Mouse (Mus musculus) heart, postnatal 36 days (tissue): Measurements from ENCODE around the gene Fbxo22. TPM values are rescaled to one million over a fixed set of nuclear protein-coding genes. Genes with fewer than 3 reads are reported as not detected.
"Not testable (repeated sequence)": the region's sequence is repeated elsewhere in the genome, so short reads cannot be mapped to it uniquely, and the experiment has no call there.

Experiments
- DNase-seq, 2 experiments: peaks; one replicate each; pipeline ENCODE4 v3.0.0; 2021 to 2022
- intact Hi-C: fragments of 180-260 bp; cut with DNase I; formaldehyde crosslinking; loops from one replicate; pipeline ENCODE4 v1.15.1; 2025
- total RNA-seq, 2 experiments: library from RNA; stranded (reverse); gene quantifications; 2 replicates each; pipeline ENCODE4 v1.2.3; 2021

Fbxo22 gene
- total RNA-seq, 2 experiments from 2014 or later = 31.9 to 34.4 TPM

- intact Hi-C loops = no loop called here
- DNase-seq = no peak
Measured at GRCm38 (mm10) chr9:55236235-55237165, 27.8 kb downstream of the Fbxo22 start.

GRCm38 (mm10) chr9:55240852-55241251, 32.1 kb downstream of the Fbxo22 start:
- DNase-seq = no peak
- intact Hi-C loops = no loop called here

DNA sequence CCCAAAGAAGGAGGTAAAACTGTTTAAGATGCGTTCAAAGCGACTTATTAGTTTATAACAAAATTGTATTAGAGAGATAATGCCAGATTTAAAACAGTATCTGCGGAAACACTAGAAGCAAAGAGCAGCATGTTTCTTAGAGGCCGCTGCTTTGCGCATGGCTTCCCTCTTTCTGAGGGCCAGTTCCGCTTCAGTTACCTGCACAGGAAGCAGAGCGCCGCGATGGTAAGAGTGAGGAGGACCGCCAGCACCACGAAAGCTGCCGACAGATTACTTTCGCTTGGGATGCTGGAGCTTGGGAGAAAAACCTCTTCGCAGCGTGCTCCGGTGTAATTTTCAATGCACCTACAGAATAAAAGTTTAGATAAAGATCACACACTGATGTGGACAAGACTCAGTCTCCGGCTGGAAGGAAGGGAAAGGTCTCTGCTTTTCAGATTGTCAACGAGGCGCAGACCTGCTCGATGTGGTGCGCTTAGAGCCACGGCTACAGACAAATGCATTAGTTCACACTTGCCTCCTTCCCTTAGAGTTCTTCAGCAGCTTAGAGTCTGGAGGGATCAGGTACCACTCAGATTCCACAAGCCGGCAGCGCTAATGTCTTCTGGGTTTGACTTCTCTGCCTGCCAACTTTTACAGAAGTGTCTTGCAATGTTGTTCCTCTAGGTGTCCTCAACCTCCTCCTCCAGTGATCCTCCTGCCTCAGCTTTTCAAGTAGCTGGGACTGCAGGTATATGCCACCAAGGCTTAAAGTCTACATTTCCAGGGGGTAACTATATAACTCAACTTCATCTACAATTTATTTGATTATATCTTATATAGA, 33.3 kb downstream of the Fbxo22 start:
- intact Hi-C loops = no loop called here
- DNase-seq = no peak

GRCm38 (mm10) chr9:55243280-55243679, 34.6 kb downstream of the Fbxo22 start:
- intact Hi-C loops = no loop called here
- DNase-seq = no peak

DNA sequence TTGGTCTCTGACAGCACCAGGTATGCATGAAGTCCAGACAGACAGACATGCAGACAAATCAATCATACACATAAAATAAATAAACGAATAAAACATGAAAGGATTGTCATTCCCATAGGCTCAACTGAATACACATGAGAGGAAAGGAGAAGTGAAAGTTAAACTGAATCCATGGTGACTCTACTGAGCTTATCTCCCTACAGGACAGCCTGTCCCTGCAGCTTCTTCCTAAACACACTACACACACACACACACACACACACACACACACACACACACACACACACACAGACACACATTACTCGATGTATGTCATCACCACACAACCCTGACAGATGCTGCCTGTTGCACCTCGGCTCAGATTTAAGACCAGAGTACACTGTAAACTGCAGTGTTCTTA, 35.4 kb downstream of the Fbxo22 start:
- intact Hi-C loops = no loop called here
- DNase-seq = no peak

- intact Hi-C loops = not testable (repeated sequence)
- DNase-seq = peak in 1 of 2 experiments; percentile 37
Measured at GRCm38 (mm10) chr9:55245057-55245750, 36.5 kb downstream of the Fbxo22 start.

DNA sequence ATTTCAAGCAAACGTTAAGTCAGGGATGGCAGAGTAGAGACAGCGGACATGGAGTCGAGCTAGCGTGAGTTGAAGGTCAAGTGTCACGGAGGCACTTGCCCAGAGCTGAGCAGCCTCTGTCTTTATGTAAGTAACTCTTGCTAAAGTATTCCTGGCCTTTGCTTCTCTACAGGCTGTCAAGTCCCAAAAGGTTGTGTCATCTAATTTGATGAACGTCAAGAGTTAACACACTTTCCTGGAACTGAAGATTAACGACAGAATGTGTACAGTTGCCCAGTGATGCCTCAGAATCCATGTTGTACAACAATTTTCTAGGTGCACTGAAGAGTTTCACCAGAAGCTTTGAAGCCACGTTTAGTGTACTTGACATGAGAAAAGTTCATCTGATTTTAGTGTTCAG, 37.7 kb downstream of the Fbxo22 start:
- intact Hi-C loops = no loop called here
- no peak for DNase-seq

DNA sequence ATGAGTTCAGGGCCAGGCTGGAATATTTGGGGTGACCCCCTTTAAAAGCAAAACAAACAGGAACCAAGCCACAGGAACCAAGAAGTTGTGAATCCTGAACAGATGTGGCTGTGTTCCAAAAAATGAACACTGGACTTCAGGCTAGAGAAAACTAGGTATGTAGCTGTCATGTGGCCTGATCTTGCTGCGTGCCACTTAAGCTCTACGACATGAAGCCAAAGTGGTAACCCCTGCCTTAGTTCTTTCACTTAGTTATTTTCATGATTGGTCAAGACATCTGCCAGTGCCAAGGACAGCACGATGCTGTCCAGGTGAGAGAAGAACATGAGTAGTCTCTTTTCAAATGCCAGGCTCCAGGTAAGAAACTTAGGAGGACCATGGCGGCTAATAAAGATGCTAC, 38.2 kb downstream of the Fbxo22 start:
- DNase-seq = no peak
- intact Hi-C loops = no loop called here

DNA sequence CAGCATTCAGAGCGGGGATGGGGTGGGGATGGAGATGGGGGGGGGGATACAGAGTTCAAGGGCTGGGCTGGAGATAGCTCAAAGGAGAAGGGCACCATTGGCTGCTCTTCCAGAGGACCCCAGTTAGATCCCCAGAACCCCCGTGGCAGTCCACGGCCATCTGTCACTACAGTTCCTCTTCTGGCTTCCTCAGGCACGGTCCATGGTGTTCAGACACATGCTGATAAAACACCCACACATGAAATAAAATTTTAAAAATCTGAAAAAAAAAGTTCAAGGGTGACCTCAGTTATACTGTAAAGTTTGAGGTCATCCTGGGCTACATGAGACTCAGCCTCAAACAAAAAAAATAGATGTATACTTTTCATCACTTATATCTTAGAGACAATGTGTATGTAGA, 39.7 kb downstream of the Fbxo22 start:
- intact Hi-C loops = no loop called here
- DNase-seq = no peak

- DNase-seq = no peak
- intact Hi-C loops = no loop called here
Measured at GRCm38 (mm10) chr9:55250595-55251247, 42.0 kb downstream of the Fbxo22 start.

DNA sequence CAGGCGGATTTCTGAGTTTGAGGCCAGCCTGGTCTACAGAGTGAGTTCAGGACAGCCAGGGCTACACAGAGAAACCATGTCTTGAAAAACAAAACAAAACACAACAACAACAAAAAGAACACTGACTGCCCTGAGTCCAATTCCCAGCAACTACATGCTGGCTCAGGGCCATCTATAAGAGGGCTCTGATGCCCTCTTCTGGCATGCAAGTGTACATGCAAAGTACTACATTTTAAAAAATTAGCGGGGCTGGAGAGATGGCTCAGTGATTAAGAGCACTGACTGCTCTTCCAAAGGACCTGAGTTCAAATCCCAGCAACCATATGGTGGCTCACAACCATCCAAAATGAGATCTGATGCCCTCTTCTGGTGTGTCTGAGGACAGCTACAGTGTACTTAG, 43.4 kb downstream of the Fbxo22 start:
- intact Hi-C loops, DNase-seq: not testable (repeated sequence)

DNA sequence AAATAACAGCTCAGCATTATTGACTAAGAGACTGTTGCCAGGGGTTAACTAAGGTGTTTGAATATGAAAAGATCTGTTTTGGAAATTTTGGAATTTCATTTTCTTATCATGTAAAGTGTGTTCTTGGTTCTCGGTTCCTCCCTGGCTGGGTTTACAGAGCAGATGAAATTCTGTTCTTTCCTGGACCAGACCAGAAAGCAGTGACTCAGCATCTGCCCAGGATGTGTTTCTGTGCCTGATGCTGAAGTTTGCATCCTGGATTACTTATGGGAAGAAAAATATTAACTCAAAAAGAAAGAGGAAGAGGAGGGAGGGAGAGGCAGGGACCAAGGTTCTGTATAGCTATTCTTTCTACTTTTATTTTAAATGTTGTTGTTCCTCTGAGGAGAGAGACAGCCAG, 45.1 kb downstream of the Fbxo22 start:
- intact Hi-C loops = no loop called here
- DNase-seq = no peak

- intact Hi-C loops = no loop called here
- DNase-seq = no peak
Measured at GRCm38 (mm10) chr9:55255056-55255455, 46.3 kb downstream of the Fbxo22 start.

- peak in 1 of 2 experiments; percentile 23 for DNase-seq
- intact Hi-C loops = no loop called here
Measured at GRCm38 (mm10) chr9:55255604-55256003, 46.9 kb downstream of the Fbxo22 start.

GRCm38 (mm10) chr9:55257105-55257504, 48.4 kb downstream of the Fbxo22 start:
- intact Hi-C loops = no loop called here
- DNase-seq = no peak

DNA sequence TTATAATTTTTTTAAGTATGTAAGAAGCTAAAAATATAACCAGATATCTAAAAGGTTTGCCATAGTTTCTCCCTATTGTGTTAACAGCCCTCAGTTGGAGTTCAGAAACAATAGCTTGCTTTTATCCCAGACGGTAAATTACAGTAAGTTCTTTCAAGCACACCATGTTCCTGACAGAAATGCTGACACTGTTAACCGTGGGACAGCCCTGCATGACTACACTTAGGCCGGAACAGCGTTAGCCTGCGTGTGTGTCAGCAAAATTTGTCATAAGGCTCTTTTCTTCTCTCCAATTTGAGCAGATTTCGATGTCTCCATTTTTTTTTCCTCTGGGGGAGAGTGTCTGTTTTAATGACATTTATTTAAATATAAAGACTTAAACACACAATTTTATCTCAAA, 51.0 kb downstream of the Fbxo22 start:
- intact Hi-C loops = no loop called here
- DNase-seq = no peak

GRCm38 (mm10) chr9:55264356-55265302, 55.9 kb downstream of the Fbxo22 start:
- intact Hi-C loops = no loop called here
- DNase-seq = no peak

DNA sequence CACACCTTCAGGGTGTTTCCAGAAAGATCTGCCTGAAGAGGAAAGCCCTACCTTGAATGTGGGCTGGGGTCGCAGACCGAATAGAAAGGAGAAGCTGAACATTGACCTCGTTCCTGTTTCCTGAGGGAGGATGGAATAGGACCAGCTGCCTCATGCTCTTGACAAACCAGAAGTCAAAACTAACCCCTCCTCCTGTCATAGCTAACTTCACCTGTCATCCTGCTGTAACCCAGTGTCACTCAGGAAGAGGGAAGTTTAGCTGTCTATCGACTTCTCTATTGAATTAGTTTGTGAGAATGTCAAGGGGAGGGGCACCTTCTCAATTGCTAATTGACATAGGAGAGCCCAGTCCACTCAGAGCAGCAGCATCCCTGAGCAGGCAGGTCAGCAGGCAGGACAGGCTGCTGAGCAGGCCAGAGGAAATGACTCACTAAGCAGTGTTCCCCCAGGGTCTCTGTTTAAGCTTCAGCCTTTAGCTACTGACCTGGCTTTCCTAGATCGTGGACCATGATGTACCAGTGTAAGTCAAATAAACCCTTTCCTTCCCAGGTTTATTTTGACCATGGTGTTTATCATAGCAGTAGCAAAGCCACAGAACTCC, 63.3 kb downstream of the Fbxo22 start:
- no peak for DNase-seq
- intact Hi-C loops = no loop called here

GRCm38 (mm10) chr9:55273906-55274305, 65.2 kb downstream of the Fbxo22 start:
- no peak for DNase-seq

More at GRCm38 (mm10) chr9:55273906-55274305, 65.2 kb downstream of the Fbxo22 start:
- intact Hi-C loops = no loop called here
